Mouse (Mus musculus): ENCODE data around the gene Pzp. TPM values are rescaled to one million over a fixed set of nuclear protein-coding genes. Genes with fewer than 3 reads are reported as not detected.
A peak's percentile ranks its signal among the peaks of the same experiment; 100 is the strongest.

Gene Pzp
- total and polyA plus RNA-seq, 2 experiments, result 1,553 to 1,917 TPM

- H3K79me2 ChIP-seq (ENCODE audit: control insufficient read depth, insufficient read depth, low read length), result no peaks in the 10 kb centered on the region
- no peak overlapping the region for H3K9ac ChIP-seq (ENCODE audit: low read depth, low read length)
- 20% methylated on average over 26 of the region's 26 CpGs for WGBS
- no peaks in the 10 kb centered on the region for H3K27me3 ChIP-seq (ENCODE audit: control insufficient read depth, insufficient read depth, low read length)
- H3K4me3 ChIP-seq (ENCODE audit: insufficient read depth, low read depth, low read length), result no peak overlapping the region
- peak; percentile 73 for DNase-seq (ENCODE audit: extremely low read depth, low read depth, low spot score)
- no peak overlapping the region for H3K27ac ChIP-seq (replicated peaks; ENCODE audit: insufficient read depth, low read depth, low read length)
- TF ChIP-seq POLR2A (IDR thresholded peaks at IDR 0.05; ENCODE audit: extremely low read depth, insufficient read depth, low read length) (no peak), CTCF (IDR thresholded peaks at IDR 0.05; ENCODE audit: low read depth, low read length) (peak; percentile 100)
- peaks cover 6% of the 10 kb centered on the region; the same call in 1 of the 2 replicates for H3K36me3 ChIP-seq (ENCODE audit: control insufficient read depth, insufficient read depth, low read length)
- H3K4me1 ChIP-seq (ENCODE audit: control insufficient read depth, insufficient read depth, low read length), result no peaks in the 10 kb centered on the region
Measured at GRCm38 (mm10) chr6:128479463-128480454, 46.8 kb downstream of the Pzp start.

DNA sequence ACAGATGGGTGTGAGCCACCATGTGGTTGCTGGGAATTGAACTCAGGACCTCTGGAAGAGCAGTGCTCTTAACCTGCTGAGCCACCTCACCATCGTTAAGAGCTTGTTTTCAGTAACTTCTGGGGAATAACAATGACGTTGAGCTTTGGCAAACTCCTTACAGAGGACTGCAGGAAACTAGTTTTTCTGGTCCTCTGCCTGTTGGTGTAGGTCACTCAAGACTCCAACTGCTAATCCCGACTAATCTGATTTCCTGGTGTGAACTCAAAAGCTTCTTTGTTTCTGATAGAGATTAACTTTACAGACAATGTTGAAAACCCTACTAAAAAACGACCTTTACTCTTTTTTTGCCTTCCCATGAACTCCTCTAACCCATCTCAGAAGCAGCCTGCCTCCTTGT, 49.0 kb downstream of the Pzp start:
- no peaks in the 10 kb centered on the region for H3K27me3 ChIP-seq (ENCODE audit: control insufficient read depth, insufficient read depth, low read length)
- WGBS, result 26% methylated on average over 4 of the region's 4 CpGs
- TF ChIP-seq CTCF (IDR thresholded peaks at IDR 0.05; ENCODE audit: low read depth, low read length), result no peak
- TF ChIP-seq POLR2A (IDR thresholded peaks at IDR 0.05; ENCODE audit: extremely low read depth, insufficient read depth, low read length), result no peak
- no peaks in the 10 kb centered on the region for H3K79me2 ChIP-seq (ENCODE audit: control insufficient read depth, insufficient read depth, low read length)
- H3K27ac ChIP-seq (replicated peaks; ENCODE audit: insufficient read depth, low read depth, low read length), result no peak overlapping the region
- H3K36me3 ChIP-seq (ENCODE audit: control insufficient read depth, insufficient read depth, low read length), result no peaks in the 10 kb centered on the region
- H3K4me1 ChIP-seq (ENCODE audit: control insufficient read depth, insufficient read depth, low read length), result no peaks in the 10 kb centered on the region
- H3K9ac ChIP-seq (ENCODE audit: low read depth, low read length), result no peak overlapping the region
- H3K4me3 ChIP-seq (ENCODE audit: insufficient read depth, low read depth, low read length), result no peak overlapping the region
- no peak for DNase-seq (ENCODE audit: extremely low read depth, low read depth, low spot score)

DNA sequence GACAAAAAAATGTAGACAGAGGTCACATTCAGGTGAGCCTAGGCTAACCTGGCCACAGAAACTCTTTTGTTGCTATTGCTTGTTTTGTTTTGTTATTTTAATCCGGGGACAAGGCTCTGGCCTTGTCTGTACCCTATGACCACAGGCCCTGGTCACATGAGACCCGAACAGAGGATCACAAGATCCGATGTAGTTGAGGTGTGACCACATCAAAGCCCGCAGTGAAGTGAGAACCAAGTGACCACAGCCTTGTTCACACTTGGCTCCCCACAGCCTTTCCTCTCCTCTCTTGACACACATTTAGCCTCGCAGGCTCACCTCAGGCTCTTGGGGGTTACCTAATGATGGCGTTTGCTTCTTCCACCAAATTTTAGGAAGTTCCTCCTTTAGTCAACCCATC, 52.4 kb downstream of the Pzp start:
- H3K9ac ChIP-seq (ENCODE audit: low read depth, low read length), result no peak overlapping the region
- WGBS, result 87% methylated on average over 6 of the region's 6 CpGs
- no peaks in the 10 kb centered on the region for H3K27me3 ChIP-seq (ENCODE audit: control insufficient read depth, insufficient read depth, low read length)
- no peak for DNase-seq (ENCODE audit: extremely low read depth, low read depth, low spot score)
- no peak overlapping the region for H3K27ac ChIP-seq (replicated peaks; ENCODE audit: insufficient read depth, low read depth, low read length)
- no peaks in the 10 kb centered on the region for H3K4me1 ChIP-seq (ENCODE audit: control insufficient read depth, insufficient read depth, low read length)
- no peaks in the 10 kb centered on the region for H3K36me3 ChIP-seq (ENCODE audit: control insufficient read depth, insufficient read depth, low read length)
- no peak overlapping the region for H3K4me3 ChIP-seq (ENCODE audit: insufficient read depth, low read depth, low read length)
- TF ChIP-seq CTCF (IDR thresholded peaks at IDR 0.05; ENCODE audit: low read depth, low read length) (no peak), POLR2A (IDR thresholded peaks at IDR 0.05; ENCODE audit: extremely low read depth, insufficient read depth, low read length) (no peak)
- H3K79me2 ChIP-seq (ENCODE audit: control insufficient read depth, insufficient read depth, low read length), result no peaks in the 10 kb centered on the region

GRCm38 (mm10) chr6:128469451-128469850, 57.1 kb downstream of the Pzp start:
- Histone ChIP-seq H3K27ac (replicated peaks; ENCODE audit: insufficient read depth, low read depth, low read length) (no peak overlapping the region), H3K27me3 (ENCODE audit: control insufficient read depth, insufficient read depth, low read length) (no peaks in the 10 kb centered on the region), H3K4me3 (ENCODE audit: insufficient read depth, low read depth, low read length) (no peak overlapping the region), H3K79me2 (ENCODE audit: control insufficient read depth, insufficient read depth, low read length) (no peaks in the 10 kb centered on the region), H3K36me3 (ENCODE audit: control insufficient read depth, insufficient read depth, low read length) (no peaks in the 10 kb centered on the region), H3K4me1 (ENCODE audit: control insufficient read depth, insufficient read depth, low read length) (no peaks in the 10 kb centered on the region), H3K9ac (ENCODE audit: low read depth, low read length) (no peak overlapping the region)
- no peak for TF ChIP-seq CTCF (IDR thresholded peaks at IDR 0.05; ENCODE audit: low read depth, low read length)
- TF ChIP-seq POLR2A (IDR thresholded peaks at IDR 0.05; ENCODE audit: extremely low read depth, insufficient read depth, low read length), result no peak
- WGBS, result 11% methylated on average over 12 of the region's 12 CpGs
- no peak for DNase-seq (ENCODE audit: extremely low read depth, low read depth, low spot score)

DNA sequence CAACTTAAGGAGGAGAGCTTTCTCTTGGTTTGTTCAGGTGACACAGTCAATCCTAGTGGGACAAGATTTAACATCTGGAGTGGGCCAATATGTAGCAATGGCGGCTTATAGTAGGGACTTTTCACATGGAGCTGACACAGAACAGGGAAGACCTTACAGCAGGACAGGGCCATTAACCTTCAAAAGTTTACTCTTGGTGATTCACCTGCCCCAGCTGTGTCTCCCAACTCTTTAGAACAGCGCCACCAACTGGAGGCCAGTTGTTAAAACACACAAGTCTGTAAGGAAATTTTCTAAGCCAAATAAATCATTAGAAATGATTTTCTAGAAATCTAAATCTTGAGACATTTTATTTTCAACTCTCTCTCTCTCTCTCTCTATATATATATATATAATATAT, 59.2 kb downstream of the Pzp start:
- Histone ChIP-seq H3K27ac (replicated peaks; ENCODE audit: insufficient read depth, low read depth, low read length) (no peak overlapping the region), H3K9ac (ENCODE audit: low read depth, low read length) (no peak overlapping the region), H3K4me3 (ENCODE audit: insufficient read depth, low read depth, low read length) (no peak overlapping the region), H3K4me1 (ENCODE audit: control insufficient read depth, insufficient read depth, low read length) (no peaks in the 10 kb centered on the region), H3K36me3 (ENCODE audit: control insufficient read depth, insufficient read depth, low read length) (no peaks in the 10 kb centered on the region), H3K27me3 (ENCODE audit: control insufficient read depth, insufficient read depth, low read length) (no peaks in the 10 kb centered on the region), H3K79me2 (ENCODE audit: control insufficient read depth, insufficient read depth, low read length) (no peaks in the 10 kb centered on the region)
- peak; percentile 40 for DNase-seq (ENCODE audit: extremely low read depth, low read depth, low spot score)
- WGBS, result 47% methylated on average over 2 of the region's 2 CpGs
- TF ChIP-seq POLR2A (IDR thresholded peaks at IDR 0.05; ENCODE audit: extremely low read depth, insufficient read depth, low read length) (no peak), CTCF (IDR thresholded peaks at IDR 0.05; ENCODE audit: low read depth, low read length) (peak; percentile 27; the same call in 1 of the 2 replicates)

DNA sequence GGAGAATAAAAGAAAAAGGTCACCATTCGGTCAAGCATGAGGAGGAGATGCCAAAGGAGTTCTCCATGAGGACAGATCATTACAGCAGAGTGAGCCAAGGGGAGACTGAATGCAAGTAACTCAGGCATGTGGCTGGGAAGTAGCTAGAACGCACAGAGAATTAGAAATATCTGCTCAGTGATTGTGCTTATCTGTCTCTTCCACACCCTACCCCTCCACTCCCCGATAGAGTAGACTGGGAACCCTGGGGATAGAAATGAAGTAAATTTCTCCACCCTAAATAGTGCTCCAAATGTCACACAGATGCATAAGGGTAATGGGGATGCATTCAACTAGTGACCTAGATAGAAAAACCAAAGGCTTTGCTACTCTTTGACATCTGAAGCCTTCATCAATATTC, 60.0 kb downstream of the Pzp start:
- 79% methylated on average over 3 of the region's 3 CpGs for WGBS
- Histone ChIP-seq H3K9ac (ENCODE audit: low read depth, low read length) (no peak overlapping the region), H3K4me1 (ENCODE audit: control insufficient read depth, insufficient read depth, low read length) (no peaks in the 10 kb centered on the region), H3K27ac (replicated peaks; ENCODE audit: insufficient read depth, low read depth, low read length) (no peak overlapping the region), H3K36me3 (ENCODE audit: control insufficient read depth, insufficient read depth, low read length) (no peaks in the 10 kb centered on the region), H3K79me2 (ENCODE audit: control insufficient read depth, insufficient read depth, low read length) (no peaks in the 10 kb centered on the region), H3K27me3 (ENCODE audit: control insufficient read depth, insufficient read depth, low read length) (no peaks in the 10 kb centered on the region), H3K4me3 (ENCODE audit: insufficient read depth, low read depth, low read length) (no peak overlapping the region)
- DNase-seq (ENCODE audit: extremely low read depth, low read depth, low spot score), result no peak
- TF ChIP-seq POLR2A (IDR thresholded peaks at IDR 0.05; ENCODE audit: extremely low read depth, insufficient read depth, low read length) (no peak), CTCF (IDR thresholded peaks at IDR 0.05; ENCODE audit: low read depth, low read length) (no peak)

All from liver, adult 2 months (tissue).